ENCODE assay signal across 24 mouse cellular contexts in genomic region chr13:107672166-107672565, GRCm38 (mm10).
A peak's percentile ranks its signal among the peaks of the same experiment; 100 is the strongest.
DNase-seq lines count a peak whose midpoint lies in the region; ATAC-seq and TF ChIP-seq lines count a peak whose summit lies in the region.
"Had no signal": no experiment of that assay in that cellular context is flagged by ENCODE, and none has a peak within 500 bp of the region (broad histone marks: within the 10 kb centered on the region; RNA-seq: fewer than 3 reads in every experiment).

No protein-coding gene starts in this region.

- H3K36me3 ChIP-seq in hindbrain, postnatal 0 days (ENCODE audit: insufficient read depth, low read length) = no peaks in the 10 kb centered on the region
- no peaks in the 10 kb centered on the region for H3K36me3 ChIP-seq in hindbrain, embryonic 11.5 days (ENCODE audit: control insufficient read depth, insufficient read depth, low read length)
- H3K36me3 ChIP-seq in kidney, embryonic 15.5 days = no peaks in the 10 kb centered on the region
- H3K36me3 ChIP-seq: embryonic facial prominence, embryonic 12.5 days; heart, embryonic 10.5 days; limb, embryonic 10.5 days; liver, embryonic 15.5 days; lung, embryonic 15.5 days had no signal

- H3K27ac ChIP-seq in hindbrain, postnatal 0 days = no peak overlapping the region
- H3K27ac ChIP-seq in hindbrain, embryonic 11.5 days (ENCODE audit: low read depth, low read length) = no peak overlapping the region
- H3K27ac ChIP-seq in kidney, embryonic 15.5 days = no peak overlapping the region
- H3K27ac ChIP-seq: embryonic facial prominence, embryonic 12.5 days; gastrocnemius, adult 2 months; heart, embryonic 10.5 days; left cerebral cortex, adult 2 months; limb, embryonic 10.5 days; liver, embryonic 15.5 days; lung, embryonic 15.5 days had no signal

- H3K4me3 ChIP-seq in hindbrain, postnatal 0 days (ENCODE audit: low read length) = no peak overlapping the region
- no peak overlapping the region for H3K4me3 ChIP-seq in hindbrain, embryonic 11.5 days (ENCODE audit: low read depth, low read length)
- H3K4me3 ChIP-seq in kidney, embryonic 15.5 days (replicated peaks) = no peak overlapping the region
- H3K4me3 ChIP-seq: embryonic facial prominence, embryonic 12.5 days; erythroblast, embryonic 14.5 days; gastrocnemius, adult 2 months; heart, embryonic 10.5 days; left cerebral cortex, adult 2 months; limb, embryonic 10.5 days; liver, embryonic 15.5 days; lung, embryonic 15.5 days had no signal

- WGBS in hindbrain, postnatal 0 days = 49% methylated on average over 5 of the region's 5 CpGs
- whole genome bisulfite sequencing in hindbrain, embryonic 11.5 days = 73% methylated on average over 5 of the region's 5 CpGs
- WGBS in kidney, embryonic 15.5 days = 83% methylated on average over 5 of the region's 5 CpGs

- no peak for ATAC-seq in hindbrain, postnatal 0 days
- no peak for ATAC-seq in hindbrain, embryonic 11.5 days (ENCODE audit: low FRiP score)
- ATAC-seq in cerebellum, adult (ENCODE audit: insufficient number of reproducible peaks, low FRiP score, low TSS enrichment) = peak; percentile 83
- ATAC-seq in granulocyte monocyte progenitor cell, adult 5-6 weeks (replicated peaks; ENCODE audit: poor library complexity, severe bottlenecking) = peak; percentile 34; the same call in 1 of the 2 replicates
- no peak for ATAC-seq in kidney, embryonic 15.5 days (replicated peaks; ENCODE audit: low FRiP score)
- ATAC-seq: forebrain, embryonic 14.5 days; Patski had no signal

- no peaks in the 10 kb centered on the region; the same call in 1 of the 2 replicates for H3K4me1 ChIP-seq in hindbrain, postnatal 0 days (ENCODE audit: insufficient read depth, low read length)
- no peaks in the 10 kb centered on the region for H3K4me1 ChIP-seq in hindbrain, embryonic 11.5 days (replicated peaks; ENCODE audit: control insufficient read depth, insufficient read depth, low read length)
- H3K4me1 ChIP-seq in kidney, embryonic 15.5 days = peaks cover 23% of the 10 kb centered on the region
- H3K4me1 ChIP-seq: liver, embryonic 15.5 days had no signal

- no peaks in the 10 kb centered on the region for H3K9me3 ChIP-seq in hindbrain, postnatal 0 days (ENCODE audit: low read length)
- H3K9me3 ChIP-seq in hindbrain, embryonic 11.5 days (ENCODE audit: control insufficient read depth, low read length) = no peaks in the 10 kb centered on the region
- H3K9me3 ChIP-seq in kidney, embryonic 15.5 days (replicated peaks) = no peaks in the 10 kb centered on the region
- H3K9me3 ChIP-seq: embryonic facial prominence, embryonic 12.5 days; heart, embryonic 10.5 days; limb, embryonic 10.5 days; liver, embryonic 15.5 days; lung, embryonic 15.5 days had no signal

- no peak overlapping the region for H3K4me2 ChIP-seq in hindbrain, postnatal 0 days (ENCODE audit: low read depth, low read length)
- no peak overlapping the region for H3K4me2 ChIP-seq in hindbrain, embryonic 11.5 days (replicated peaks; ENCODE audit: low read depth, low read length)
- H3K4me2 ChIP-seq in kidney, embryonic 15.5 days = no peak overlapping the region
- H3K4me2 ChIP-seq: embryonic facial prominence, embryonic 12.5 days; liver, embryonic 15.5 days; lung, embryonic 15.5 days had no signal

- DNase-seq in hindbrain, postnatal 0 days (ENCODE audit: low spot score) = peak; percentile 32
- no peak for DNase-seq in hindbrain, embryonic 11.5 days (ENCODE audit: low spot score)
- DNase-seq in cerebellum, adult 9-10 months = peak; percentile 80
- DNase-seq in c-Kit-positive CD71-positive TER-119-positive erythroid progenitor cells, embryonic 14.5 days (ENCODE audit: low spot score) = no peak
- DNase-seq: adrenal gland, adult 2 months; gastrocnemius, adult 2 months; heart, postnatal 4 days; kidney, adult 11 months; liver; lung, postnatal 4 days; thymus, adult 18-20 months; thymus, postnatal 4 days had no signal

- no peaks in the 10 kb centered on the region for H3K27me3 ChIP-seq in hindbrain, postnatal 0 days (ENCODE audit: insufficient read depth, low read length)
- H3K27me3 ChIP-seq in hindbrain, embryonic 11.5 days (ENCODE audit: control insufficient read depth, insufficient read depth, low read length) = no peaks in the 10 kb centered on the region
- H3K27me3 ChIP-seq in kidney, embryonic 15.5 days = no peaks in the 10 kb centered on the region
- H3K27me3 ChIP-seq: embryonic facial prominence, embryonic 12.5 days; liver, embryonic 15.5 days; lung, embryonic 15.5 days; Patski had no signal

- H3K9ac ChIP-seq in hindbrain, postnatal 0 days (replicated peaks; ENCODE audit: low read length) = no peak overlapping the region
- H3K9ac ChIP-seq in hindbrain, embryonic 11.5 days (ENCODE audit: low read depth, low read length) = no peak overlapping the region
- H3K9ac ChIP-seq in kidney, embryonic 15.5 days = no peak overlapping the region
- H3K9ac ChIP-seq: embryonic facial prominence, embryonic 12.5 days; liver, embryonic 15.5 days; lung, embryonic 15.5 days had no signal

- TF ChIP-seq CTCF in hindbrain, postnatal 0 days (IDR thresholded peaks at IDR 0.05; ENCODE audit: low read depth) = no peak

Comparison
In these comparisons a context has a peak if more than half of its experiments do, and no peak if none do; other contexts are left out.
1. DNase-seq: peak in hindbrain, postnatal 0 days (single experiment) and cerebellum, adult 9-10 months (single experiment); none in hindbrain, embryonic 11.5 days (single experiment) and c-Kit-positive CD71-positive TER-119-positive erythroid progenitor cells, embryonic 14.5 days (single experiment).
2. ATAC-seq: peak in cerebellum, adult (single experiment) and granulocyte monocyte progenitor cell, adult 5-6 weeks (single experiment); none in hindbrain, postnatal 0 days (single experiment), hindbrain, embryonic 11.5 days (single experiment) and kidney, embryonic 15.5 days (single experiment).